Mouse (Mus musculus): ENCODE measurements at regions not wholly inside any gene's neighbourhood (a gene's known extent, or its start where the extent isn't known, plus 50 kb on each side); places are given as distances from the start of the nearest gene placed in this dataset.

- TF ChIP-seq CTCF (IDR thresholded peaks at IDR 0.05; ENCODE audit: control insufficient read depth, insufficient read depth, low read length) (no peak), POLR2A (IDR thresholded peaks at IDR 0.05; ENCODE audit: borderline replicate concordance, control insufficient read depth, low read depth, low read length) (no peak)
Measured at GRCm38 (mm10) chr5:126842606-126843005, 399.0 kb upstream of the Tmem132c start.

Data from bone marrow, adult 2 months (tissue).